Mouse (Mus musculus): ENCODE data around the gene Kmt2e. TPM values are rescaled to one million over a fixed set of nuclear protein-coding genes. Genes with fewer than 3 reads are reported as not detected.

Gene Kmt2e
- polyA plus RNA-seq, 1 experiment from 2014 or later = 178 TPM

DNA sequence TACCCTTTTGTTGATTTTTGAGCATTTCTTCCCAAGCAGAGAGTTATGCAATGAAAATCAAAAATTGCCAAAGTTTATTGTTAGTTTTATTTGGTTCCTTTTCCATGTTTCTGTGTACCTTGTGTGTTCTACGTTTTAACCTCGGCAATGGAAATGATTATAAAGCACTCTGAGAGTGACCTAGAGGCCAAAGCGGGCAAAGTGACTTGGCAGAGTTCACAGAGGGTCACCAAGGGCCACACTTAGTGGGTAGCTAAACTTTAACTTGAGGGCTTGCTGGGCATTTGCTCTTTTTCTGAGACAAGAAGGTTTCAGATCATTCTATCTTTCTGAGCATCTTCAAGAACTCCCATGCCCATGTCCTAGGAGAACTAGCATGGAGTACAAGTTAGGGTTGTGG, 37.5 kb upstream of the Kmt2e start:
- Histone ChIP-seq H3K9ac (replicated peaks) (no peak overlapping the region), H3K36me3 (peaks cover 25% of the 10 kb centered on the region), H3K4me3 (replicated peaks) (no peak overlapping the region), H3K27me3 (no peaks in the 10 kb centered on the region), H3K27ac (no peak overlapping the region), H3K4me2 (replicated peaks) (no peak overlapping the region), H3K4me1 (replicated peaks) (no peaks in the 10 kb centered on the region), H3K9me3 (no peaks in the 10 kb centered on the region)
- WGBS = 90% methylated on average over 3 of the region's 3 CpGs
- no peak for ATAC-seq

DNA sequence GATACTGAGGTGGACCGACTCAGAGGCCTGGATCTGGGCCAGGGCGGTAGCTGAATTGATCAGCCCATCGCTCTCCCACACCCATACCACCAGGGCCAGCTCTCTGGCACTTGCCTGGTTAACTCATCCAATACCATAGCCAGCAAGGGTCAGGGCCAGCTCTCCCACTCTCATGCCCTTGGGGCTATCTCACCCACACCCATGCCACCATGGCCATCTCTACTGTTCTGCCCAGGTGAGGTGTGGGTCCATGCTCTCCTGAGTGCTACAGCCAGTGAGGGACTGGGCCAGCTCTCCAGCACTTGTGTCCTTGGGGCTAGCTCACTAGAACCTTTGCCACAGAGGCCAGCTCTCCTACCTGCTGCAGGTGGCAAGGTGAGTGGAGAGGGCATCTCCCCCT, 34.1 kb upstream of the Kmt2e start:
- Histone ChIP-seq H3K36me3 (peaks cover 31% of the 10 kb centered on the region), H3K9me3 (no peaks in the 10 kb centered on the region), H3K4me1 (replicated peaks) (no peaks in the 10 kb centered on the region), H3K9ac (replicated peaks) (no peak overlapping the region), H3K27me3 (no peaks in the 10 kb centered on the region), H3K4me2 (replicated peaks) (no peak overlapping the region), H3K4me3 (replicated peaks) (no peak overlapping the region), H3K27ac (no peak overlapping the region)
- ATAC-seq = peak; percentile 40; the same call in 1 of the 2 replicates
- WGBS = 92% methylated on average over 3 of the region's 3 CpGs

DNA sequence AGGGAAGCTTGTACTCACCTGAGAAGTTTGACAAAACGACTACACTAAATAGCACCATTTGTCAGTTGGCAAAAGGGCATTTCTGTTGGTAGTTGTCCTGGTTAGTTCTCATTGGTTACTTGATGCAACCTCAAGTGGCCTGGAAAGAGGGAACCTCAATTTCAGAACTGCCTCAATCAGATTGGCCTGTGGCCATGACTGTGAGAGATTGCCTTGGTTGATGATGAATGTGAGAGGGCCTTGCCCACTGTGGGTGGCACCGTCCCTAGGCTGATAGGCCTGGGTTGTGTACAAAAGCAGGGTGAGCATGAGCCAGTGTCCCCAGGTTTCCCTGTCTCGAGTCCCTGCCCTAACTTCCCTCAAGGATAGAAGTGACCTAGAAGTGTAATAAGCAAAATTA, 33.4 kb upstream of the Kmt2e start:
- WGBS = 90% methylated on average over 3 of the region's 3 CpGs
- no peak for ATAC-seq
- no peaks in the 10 kb centered on the region for H3K4me1 ChIP-seq (replicated peaks)
- no peak overlapping the region for H3K4me3 ChIP-seq (replicated peaks)
- H3K4me2 ChIP-seq (replicated peaks) = no peak overlapping the region
- H3K9me3 ChIP-seq = no peaks in the 10 kb centered on the region
- H3K27ac ChIP-seq = no peak overlapping the region
- peaks cover 31% of the 10 kb centered on the region for H3K36me3 ChIP-seq
- no peaks in the 10 kb centered on the region for H3K27me3 ChIP-seq
- no peak overlapping the region for H3K9ac ChIP-seq (replicated peaks)

DNA sequence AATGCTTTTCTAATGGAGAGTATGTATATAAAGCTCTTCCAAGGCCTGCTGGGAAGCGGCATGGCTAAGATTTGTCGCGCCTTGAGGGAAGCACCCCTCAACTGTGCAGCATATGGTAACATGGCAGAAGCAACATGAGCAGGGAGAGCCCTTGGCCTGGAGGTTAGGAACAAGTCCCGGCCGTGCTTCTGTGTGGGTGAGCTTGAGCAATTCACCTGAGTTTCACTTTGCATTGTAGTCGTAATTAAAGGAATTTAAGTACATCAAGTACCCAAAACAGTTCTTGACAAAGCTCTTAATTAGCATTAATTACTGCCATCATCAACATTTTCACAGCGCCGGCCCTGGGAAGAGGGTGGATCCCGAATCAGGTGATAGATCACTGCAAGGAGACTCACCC, 32.9 kb upstream of the Kmt2e start:
- H3K27me3 ChIP-seq = no peaks in the 10 kb centered on the region
- H3K9me3 ChIP-seq = no peaks in the 10 kb centered on the region
- no peak for ATAC-seq
- no peaks in the 10 kb centered on the region for H3K4me1 ChIP-seq (replicated peaks)
- WGBS = 88% methylated on average over 9 of the region's 9 CpGs
- H3K9ac ChIP-seq (replicated peaks) = no peak overlapping the region
- H3K27ac ChIP-seq = no peak overlapping the region
- no peak overlapping the region for H3K4me3 ChIP-seq (replicated peaks)
- peaks cover 31% of the 10 kb centered on the region for H3K36me3 ChIP-seq
- H3K4me2 ChIP-seq (replicated peaks) = no peak overlapping the region

GRCm38 (mm10) chr5:23401999-23402398, 32.2 kb upstream of the Kmt2e start:
- Histone ChIP-seq H3K4me3 (replicated peaks) (no peak overlapping the region), H3K4me1 (replicated peaks) (no peaks in the 10 kb centered on the region), H3K36me3 (peaks cover 31% of the 10 kb centered on the region), H3K9me3 (no peaks in the 10 kb centered on the region), H3K4me2 (replicated peaks) (no peak overlapping the region), H3K27me3 (no peaks in the 10 kb centered on the region), H3K9ac (replicated peaks) (no peak overlapping the region), H3K27ac (no peak overlapping the region)
- ATAC-seq = no peak
- WGBS = 50% methylated on average over 1 of the region's 2 CpGs

DNA sequence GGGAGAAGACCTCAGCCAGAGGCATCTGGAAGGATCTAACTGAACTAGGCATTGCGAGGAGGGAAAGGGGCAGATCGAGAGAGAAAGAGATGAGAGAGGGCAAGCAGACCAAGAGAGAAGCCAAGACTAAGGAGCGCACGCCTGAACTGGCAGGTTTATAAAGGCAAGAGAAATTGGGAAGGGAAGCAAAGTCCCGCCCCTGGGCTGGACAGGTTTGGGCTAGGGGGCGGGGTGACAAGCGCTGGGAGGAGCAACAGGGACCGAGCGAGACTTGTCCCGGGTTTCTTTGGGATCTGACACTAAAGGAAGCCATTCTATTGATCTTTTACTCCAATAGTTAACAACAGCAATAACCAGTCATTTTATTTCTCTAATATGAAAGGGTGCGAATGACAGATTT, 31.1 kb upstream of the Kmt2e start:
- no peaks in the 10 kb centered on the region for H3K27me3 ChIP-seq
- WGBS = 74% methylated on average over 11 of the region's 11 CpGs
- no peak overlapping the region for H3K4me2 ChIP-seq (replicated peaks)
- H3K4me3 ChIP-seq (replicated peaks) = no peak overlapping the region
- H3K9ac ChIP-seq (replicated peaks) = no peak overlapping the region
- H3K36me3 ChIP-seq = peaks cover 31% of the 10 kb centered on the region
- H3K4me1 ChIP-seq (replicated peaks) = peaks cover 2% of the 10 kb centered on the region
- H3K9me3 ChIP-seq = no peaks in the 10 kb centered on the region
- no peak for ATAC-seq
- H3K27ac ChIP-seq = no peak overlapping the region

DNA sequence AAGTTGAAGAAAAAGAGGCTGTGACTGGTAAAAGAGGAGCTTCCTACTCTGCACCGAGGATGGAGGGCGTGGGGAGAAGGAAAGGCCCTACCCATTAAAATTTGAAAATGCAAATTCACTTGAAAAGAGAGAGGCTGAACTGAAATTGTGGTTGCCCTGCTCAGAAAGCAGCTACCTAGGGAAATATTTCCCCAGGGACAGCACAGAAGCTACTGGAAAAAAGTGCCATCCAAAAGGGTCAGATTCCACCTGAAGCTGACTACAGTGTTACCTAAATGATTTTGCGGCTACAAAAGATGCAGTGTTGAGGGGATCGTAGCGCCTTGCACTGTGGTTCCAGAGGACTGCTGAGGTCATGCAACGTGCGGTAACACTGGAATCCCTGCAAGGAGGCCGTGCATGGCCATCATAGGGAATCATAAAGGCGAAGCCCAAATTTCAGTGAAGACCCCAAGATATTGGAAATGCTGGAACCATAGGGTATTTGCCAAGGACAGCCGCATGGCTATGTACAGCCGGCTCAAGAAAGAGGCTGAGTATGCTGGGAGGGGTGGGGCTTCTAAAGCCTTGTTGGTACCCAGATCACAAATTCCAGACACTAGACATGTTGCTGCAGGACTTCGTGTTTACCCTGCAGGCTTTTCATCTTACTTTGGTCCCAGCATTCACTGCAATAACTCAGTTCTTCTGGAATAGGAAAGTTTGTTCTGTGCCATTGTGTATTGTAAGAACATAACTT, 28.4 kb upstream of the Kmt2e start:
- H3K36me3 ChIP-seq = peaks cover 28% of the 10 kb centered on the region
- no peaks in the 10 kb centered on the region for H3K27me3 ChIP-seq
- no peak overlapping the region; the same call in 1 of the 2 replicates for H3K27ac ChIP-seq
- WGBS = 93% methylated on average over 12 of the region's 12 CpGs
- H3K9me3 ChIP-seq = no peaks in the 10 kb centered on the region
- H3K4me3 ChIP-seq (replicated peaks) = no peak overlapping the region
- H3K4me2 ChIP-seq (replicated peaks) = no peak overlapping the region
- H3K9ac ChIP-seq (replicated peaks) = no peak overlapping the region
- no peak for ATAC-seq
- peaks cover 9% of the 10 kb centered on the region for H3K4me1 ChIP-seq (replicated peaks)

GRCm38 (mm10) chr5:23406405-23406745, 27.9 kb upstream of the Kmt2e start:
- ATAC-seq = no peak
- no peaks in the 10 kb centered on the region for H3K27me3 ChIP-seq
- peaks cover 9% of the 10 kb centered on the region for H3K4me1 ChIP-seq (replicated peaks)
- no peak overlapping the region for H3K9ac ChIP-seq (replicated peaks)
- H3K4me2 ChIP-seq (replicated peaks) = no peak overlapping the region
- no peak overlapping the region for H3K27ac ChIP-seq
- H3K36me3 ChIP-seq = peaks cover 23% of the 10 kb centered on the region
- no peaks in the 10 kb centered on the region for H3K9me3 ChIP-seq
- WGBS = 58% methylated on average over 4 of the region's 4 CpGs
- H3K4me3 ChIP-seq (replicated peaks) = no peak overlapping the region

DNA sequence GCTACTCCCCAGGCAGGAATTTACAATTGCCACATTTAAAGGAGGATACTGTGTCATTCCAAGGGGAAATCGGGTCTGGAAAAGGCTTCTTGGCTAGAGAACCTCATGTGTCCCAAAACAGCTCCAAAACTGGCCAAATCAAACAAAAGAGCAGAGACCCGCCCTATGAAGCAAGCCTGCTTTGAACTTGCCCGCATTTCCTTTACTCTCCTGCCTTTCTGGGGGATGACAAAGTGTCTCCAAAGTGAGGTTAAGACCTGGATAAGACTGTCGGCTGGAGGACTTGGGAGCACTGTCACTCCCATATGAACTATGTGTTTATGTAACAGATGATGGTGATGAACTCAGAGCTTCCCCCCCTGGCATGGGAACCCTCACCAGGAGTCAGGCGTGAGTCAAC, 26.1 kb upstream of the Kmt2e start:
- ATAC-seq = no peak
- peaks cover 16% of the 10 kb centered on the region for H3K36me3 ChIP-seq
- H3K4me3 ChIP-seq (replicated peaks) = no peak overlapping the region
- H3K4me1 ChIP-seq (replicated peaks) = peaks cover 24% of the 10 kb centered on the region
- 67% methylated on average over 5 of the region's 5 CpGs for WGBS
- H3K27me3 ChIP-seq = no peaks in the 10 kb centered on the region
- no peak overlapping the region for H3K9ac ChIP-seq (replicated peaks)
- no peak overlapping the region for H3K4me2 ChIP-seq (replicated peaks)
- no peaks in the 10 kb centered on the region for H3K9me3 ChIP-seq
- no peak overlapping the region for H3K27ac ChIP-seq

DNA sequence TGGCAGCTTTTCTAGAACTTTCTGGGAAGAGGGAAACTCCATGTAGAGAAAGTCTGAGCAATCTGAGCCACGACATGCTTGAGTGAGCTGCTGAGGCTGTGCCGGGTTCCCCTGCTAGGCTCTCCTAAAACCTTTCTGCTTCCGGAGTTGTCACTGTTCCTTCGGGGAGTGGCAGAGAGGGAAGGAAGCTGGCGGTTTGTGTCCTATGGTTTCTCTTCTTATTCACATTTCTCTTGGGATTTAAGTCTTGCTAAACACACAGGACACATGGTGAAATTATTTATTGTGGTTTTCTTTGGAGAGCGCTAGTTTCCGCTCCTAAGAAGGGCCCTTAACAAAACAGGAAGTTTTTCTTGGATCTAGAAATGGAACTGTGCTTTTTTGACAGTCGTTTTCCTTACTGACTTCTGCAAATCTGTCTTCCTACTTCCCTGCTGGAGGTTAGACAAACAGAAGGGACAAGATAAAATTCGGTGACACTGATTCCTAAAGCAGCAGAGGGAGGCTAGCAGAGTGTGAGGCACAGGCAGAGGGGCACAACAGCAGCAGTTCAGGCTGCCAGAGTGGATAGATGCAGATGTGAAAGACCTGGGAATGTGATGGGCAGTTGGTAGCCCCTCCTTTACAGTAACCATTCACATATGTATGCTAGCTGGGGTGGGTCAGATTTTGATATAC, 24.1 kb upstream of the Kmt2e start:
- H3K36me3 ChIP-seq = peaks cover 13% of the 10 kb centered on the region
- H3K27me3 ChIP-seq = no peaks in the 10 kb centered on the region
- peaks cover 45% of the 10 kb centered on the region for H3K4me1 ChIP-seq (replicated peaks)
- no peak overlapping the region for H3K9ac ChIP-seq (replicated peaks)
- no peak overlapping the region for H3K4me3 ChIP-seq (replicated peaks)
- ATAC-seq = no peak
- no peaks in the 10 kb centered on the region for H3K9me3 ChIP-seq
- H3K4me2 ChIP-seq (replicated peaks) = no peak overlapping the region
- 49% methylated on average over 9 of the region's 9 CpGs for WGBS
- 0 out of 2 replicates have a peak overlapping the region, but pooled peaks have one; percentile 3 for H3K27ac ChIP-seq

- 67% methylated on average over 2 of the region's 2 CpGs for WGBS
- Histone ChIP-seq H3K4me2 (replicated peaks) (no peak overlapping the region), H3K9ac (replicated peaks) (no peak overlapping the region), H3K27me3 (no peaks in the 10 kb centered on the region), H3K36me3 (peaks cover 13% of the 10 kb centered on the region), H3K4me3 (replicated peaks) (no peak overlapping the region), H3K4me1 (replicated peaks) (peaks cover 50% of the 10 kb centered on the region), H3K27ac (no peak overlapping the region), H3K9me3 (no peaks in the 10 kb centered on the region)
- ATAC-seq = no peak
These were observed 23.5 kb upstream of the Kmt2e start for GRCm38 (mm10) chr5:23410718-23411101.

DNA sequence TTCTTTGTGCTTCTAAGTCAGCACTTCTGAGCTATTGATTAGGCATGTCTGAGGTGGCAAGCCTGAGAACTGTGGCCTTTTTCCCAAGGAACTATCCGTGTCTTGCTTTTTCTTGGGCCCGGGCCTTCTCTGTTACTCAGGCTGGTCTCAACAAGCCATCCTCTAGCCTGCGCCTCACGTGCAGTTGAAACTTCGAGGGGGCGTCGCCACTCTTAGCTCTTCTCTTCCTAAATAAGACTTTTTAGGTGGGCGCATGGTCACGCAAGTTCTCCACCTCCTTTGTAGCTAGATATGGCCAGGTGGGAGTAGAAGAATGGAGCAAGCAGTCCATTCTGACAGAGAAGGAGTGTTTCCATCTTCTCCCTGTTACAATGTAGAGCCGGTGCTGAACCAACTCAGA, 22.6 kb upstream of the Kmt2e start:
- H3K4me1 ChIP-seq (replicated peaks) = peaks cover 58% of the 10 kb centered on the region

More for the DNA sequence above, 22.6 kb upstream of the Kmt2e start:
- Histone ChIP-seq H3K27me3 (no peaks in the 10 kb centered on the region), H3K36me3 (peaks cover 13% of the 10 kb centered on the region), H3K27ac (no peak overlapping the region), H3K9ac (replicated peaks) (no peak overlapping the region; the same call in 1 of the 2 replicates), H3K4me2 (replicated peaks) (no peak overlapping the region), H3K9me3 (no peaks in the 10 kb centered on the region), H3K4me3 (replicated peaks) (no peak overlapping the region)
- ATAC-seq = no peak
- WGBS = 91% methylated on average over 10 of the region's 10 CpGs
